Mouse (Mus musculus) adrenal gland, postnatal 36 days (tissue): ENCODE data around the gene Basp1. TPM values are rescaled to one million over a fixed set of nuclear protein-coding genes. Genes with fewer than 3 reads are reported as not detected.

Experiments used
- DNase-seq, 2 experiments: peaks; one replicate each; pipeline ENCODE4 v3.0.0; 2021; ENCODE audit warnings: mixed read lengths in 1 of 2
- total RNA-seq, 2 experiments: library from RNA; stranded (reverse); gene quantifications; 2 replicates each; pipeline ENCODE4 v1.2.3; 2021

Gene Basp1
- total RNA-seq, 2 experiments from 2014 or later = 4.4 to 7.2 TPM

DNA sequence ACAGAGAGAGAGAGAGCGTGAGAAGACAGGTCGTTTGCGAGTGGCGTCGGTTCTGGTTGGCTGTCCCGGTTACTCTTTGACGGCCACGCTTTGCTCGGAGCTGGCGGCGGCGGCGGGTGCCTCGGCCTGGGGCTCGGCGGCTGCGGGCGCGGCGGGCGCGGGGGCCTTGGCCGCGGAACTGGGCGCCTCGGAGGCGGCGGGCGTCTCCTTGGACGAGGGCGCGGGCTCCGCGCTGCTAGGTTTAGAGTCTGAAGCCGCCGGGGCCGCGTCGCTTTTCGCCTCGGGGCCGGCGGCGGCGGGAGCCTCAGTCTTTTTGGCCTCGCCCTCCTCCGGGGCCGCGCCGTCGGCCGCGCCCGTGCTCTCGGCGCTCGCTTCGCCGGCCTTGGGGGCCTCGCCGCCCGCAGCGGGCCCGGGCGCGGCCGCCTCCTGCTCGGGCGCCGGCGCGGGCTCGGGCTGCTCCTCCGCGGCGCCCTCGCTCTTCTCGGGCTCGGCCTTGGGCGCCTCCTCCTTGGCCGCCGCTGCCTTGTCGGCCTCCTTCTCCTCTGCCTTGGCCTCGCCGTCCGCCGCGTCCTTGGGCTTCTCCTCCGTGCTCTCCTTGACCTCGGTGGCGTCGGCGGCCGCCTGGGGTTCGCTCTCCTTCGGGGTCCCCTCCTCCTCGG lies 49.3 kb downstream of the Basp1 start:
- DNase-seq = peak; percentile 34 to 39

DNA sequence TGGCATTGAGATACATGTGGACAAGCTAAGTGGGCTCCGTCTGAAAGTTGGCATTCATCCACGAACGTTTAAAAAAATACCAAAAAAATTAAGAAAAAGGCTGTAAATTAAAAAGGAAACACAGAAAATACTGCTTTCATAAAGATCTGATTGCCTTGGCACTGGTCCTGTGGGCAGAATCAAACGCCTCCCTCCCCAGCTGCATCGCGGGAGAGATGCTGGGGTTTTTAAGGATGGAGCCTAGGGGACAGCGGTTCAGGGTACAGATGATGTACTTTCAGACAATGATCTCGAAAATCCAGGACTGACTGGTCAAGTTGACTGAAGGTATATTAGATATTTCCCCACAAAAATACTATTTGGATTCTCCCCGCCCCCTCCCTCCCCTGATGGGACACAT lies 49.9 kb downstream of the Basp1 start:
- no peak for DNase-seq

- DNase-seq = no peak
These were observed 52.7 kb downstream of the Basp1 start for GRCm38 (mm10) chr15:25360825-25361224.

DNA sequence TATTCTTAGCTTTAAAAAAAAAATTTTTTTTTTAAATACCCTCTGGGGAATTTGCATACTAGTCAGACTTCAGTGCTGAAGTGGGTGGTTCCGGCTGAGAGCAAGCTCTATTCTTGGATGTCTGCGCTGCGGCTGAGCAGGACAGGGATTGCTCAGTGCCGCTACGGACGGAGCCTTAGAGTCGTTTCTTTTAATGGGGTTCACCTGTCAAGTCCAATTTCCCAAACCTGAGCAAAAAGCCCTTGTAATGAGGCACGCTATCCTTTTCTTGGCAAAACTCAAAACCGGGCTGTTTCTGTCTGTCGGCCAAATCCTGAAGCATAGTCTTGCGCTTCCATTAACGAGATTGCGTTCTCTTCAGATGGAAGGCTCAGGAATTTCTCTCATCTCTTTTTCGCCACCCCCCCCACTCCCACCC lies 54.9 kb downstream of the Basp1 start:
- DNase-seq = no peak

- no peak for DNase-seq
These were observed 58.2 kb downstream of the Basp1 start for GRCm38 (mm10) chr15:25355339-25355738.

DNA sequence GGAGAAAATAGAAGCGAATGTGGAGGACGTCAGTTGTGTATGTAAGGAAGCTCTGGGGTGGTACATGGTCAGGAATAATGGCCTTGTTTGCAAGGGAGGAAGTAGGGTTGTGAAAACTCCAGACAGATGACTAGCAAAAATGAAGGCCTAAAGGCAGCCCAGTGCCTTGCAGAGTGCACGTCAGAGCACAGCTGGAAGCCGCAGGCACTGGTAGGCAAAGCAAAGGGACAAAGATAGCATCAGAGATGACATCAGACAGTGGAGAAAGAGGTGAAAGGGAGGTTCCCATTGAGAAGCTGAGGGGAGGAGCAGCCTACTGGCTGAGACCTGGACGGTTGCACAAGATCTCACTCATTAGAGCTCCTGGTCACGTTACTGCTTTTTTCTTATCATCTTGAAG lies 58.8 kb downstream of the Basp1 start:
- DNase-seq = no peak

DNA sequence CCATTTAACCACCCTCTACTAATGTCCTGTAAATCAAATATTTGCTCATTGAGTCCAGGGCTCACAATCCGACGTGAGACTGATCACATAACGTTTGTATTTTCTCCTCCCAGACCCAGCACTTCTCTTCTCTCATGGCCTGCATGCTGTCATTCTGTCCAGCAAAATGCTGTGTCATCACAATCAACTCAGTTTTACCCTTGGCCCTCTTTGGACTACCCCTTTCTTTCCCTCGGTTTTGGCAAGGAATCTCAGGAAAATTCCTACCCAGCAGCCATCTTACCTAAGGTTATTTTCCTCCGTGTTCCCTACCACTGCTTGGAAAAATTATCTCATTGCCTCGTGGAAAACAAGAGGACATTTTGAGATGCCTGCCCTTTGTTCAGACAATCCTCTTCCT lies 60.1 kb downstream of the Basp1 start:
- DNase-seq = no peak

DNA sequence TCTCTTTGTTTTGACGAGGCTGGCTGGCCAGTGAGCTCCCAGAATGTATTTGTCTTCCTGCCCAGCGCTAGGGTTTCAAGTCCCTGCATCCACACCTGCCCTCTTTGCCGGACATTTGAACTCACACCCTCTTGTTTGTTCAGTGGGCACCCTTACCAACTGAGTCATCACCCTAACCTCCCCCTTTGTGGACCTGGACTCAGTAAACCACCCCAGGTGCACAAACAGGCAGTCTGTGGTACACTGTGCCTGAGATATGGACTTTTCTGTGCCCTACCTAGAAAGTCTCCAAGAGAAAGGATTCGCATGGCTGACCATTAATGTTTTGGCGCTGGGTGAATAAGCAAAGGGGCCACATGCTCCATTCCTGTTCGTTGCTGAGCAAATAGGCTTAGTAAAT lies 70.3 kb downstream of the Basp1 start:
- DNase-seq = no peak

GRCm38 (mm10) chr15:25335277-25335676 lies 78.3 kb downstream of the Basp1 start:
- DNase-seq = no peak

- no peak for DNase-seq
These were observed 81.6 kb downstream of the Basp1 start for GRCm38 (mm10) chr15:25331877-25332445.

DNA sequence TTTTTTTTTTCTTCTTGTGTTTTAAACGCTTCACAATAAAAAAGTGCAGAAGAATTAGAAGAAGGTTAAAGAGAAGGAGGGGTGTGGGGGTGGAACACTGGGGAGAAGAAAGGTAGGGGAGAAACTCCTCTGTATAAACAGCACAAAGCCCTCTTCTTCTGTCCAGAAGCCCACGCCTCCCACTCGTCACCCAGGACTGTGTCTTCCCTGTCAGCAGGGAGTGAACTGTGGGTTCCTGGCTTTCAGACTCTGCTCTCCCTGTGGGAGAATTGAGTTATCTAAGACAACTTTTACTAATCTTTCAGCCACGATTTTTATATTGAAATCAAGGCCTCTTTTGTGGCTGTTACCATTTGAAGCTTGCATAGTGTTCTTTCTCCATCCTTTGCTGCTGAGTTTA lies 82.6 kb downstream of the Basp1 start:
- DNase-seq = no peak

DNA sequence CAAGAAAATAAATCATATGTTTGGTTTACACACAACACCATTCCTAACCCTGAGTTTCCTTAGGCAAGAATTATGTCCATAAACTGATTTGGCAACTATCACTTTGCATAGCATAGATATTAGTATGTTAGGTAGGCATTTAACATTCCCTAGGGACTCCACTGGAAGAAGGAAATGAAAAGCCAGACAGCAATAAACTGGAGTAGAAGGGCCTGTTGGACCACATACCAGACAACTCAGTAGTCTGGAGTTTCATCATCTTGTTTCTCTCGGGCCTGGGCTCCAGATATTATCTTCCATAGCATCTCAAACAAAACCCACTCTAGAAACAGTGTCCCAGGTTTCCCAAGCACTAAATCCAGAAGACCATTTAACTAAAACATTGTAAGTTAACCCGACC lies 91.0 kb downstream of the Basp1 start:
- no peak for DNase-seq

- DNase-seq = no peak
These were observed 91.5 kb downstream of the Basp1 start for GRCm38 (mm10) chr15:25322111-25322510.

DNA sequence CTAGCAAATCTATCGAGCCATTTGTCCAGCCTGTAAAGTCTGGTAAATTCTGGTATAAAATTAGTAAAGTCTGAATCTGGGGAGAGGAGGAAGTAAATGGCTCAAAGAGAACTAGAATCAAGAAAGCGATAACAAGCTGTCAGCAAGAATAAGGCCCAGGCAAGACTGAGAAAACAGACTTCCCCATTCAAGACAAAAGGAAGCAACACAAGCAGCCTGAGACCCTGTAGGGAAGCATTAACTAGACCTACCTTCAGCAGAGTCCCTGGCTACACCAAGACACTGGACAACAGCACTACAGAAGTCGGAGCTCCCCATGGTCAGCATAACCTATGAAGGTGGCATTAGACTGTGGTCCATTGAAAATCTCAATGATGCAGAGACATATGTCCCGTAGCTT lies 91.9 kb downstream of the Basp1 start:
- DNase-seq = no peak

GRCm38 (mm10) chr15:25314471-25314870 lies 99.1 kb downstream of the Basp1 start:
- no peak for DNase-seq

Other genes with a start within 250 kb of the Basp1 start
- 100 to 1,000 TPM in 1 of 2 experiments, 10 to 100 TPM in 1; 83.3 to 141 TPM for gene Myo10, start 208.8 kb upstream of the Basp1 start, total RNA-seq